Mouse (Mus musculus) spleen, postnatal 4 days (tissue): Measurements from ENCODE around the gene Jph3.

Experiments used
- DNase-seq, 2 experiments: peaks; one replicate each; pipeline ENCODE4 v3.0.0; 2022; ENCODE audit warnings: low spot score in 2 of 2

Gene Jph3

DNA sequence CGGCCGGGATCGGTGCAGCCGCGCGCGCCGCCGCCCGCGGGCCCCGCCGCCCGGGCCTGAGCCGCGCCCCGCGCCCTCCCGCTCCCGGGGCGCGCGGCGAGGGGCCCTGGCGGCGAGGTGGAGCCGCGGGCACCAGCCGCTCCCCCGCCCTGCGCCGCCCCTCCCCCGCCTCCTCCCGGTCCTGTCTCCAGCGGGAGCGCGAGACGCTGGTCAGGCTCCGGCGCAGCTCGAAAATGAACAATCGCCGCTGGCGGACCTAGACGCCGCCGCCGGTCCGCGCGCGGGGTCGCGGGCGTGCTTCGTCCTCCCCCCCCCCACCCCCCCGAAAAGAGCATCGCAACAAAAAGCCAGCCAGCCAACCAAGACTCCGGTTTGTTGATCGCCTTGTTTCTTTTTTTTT, 747 bp downstream of the Jph3 start:
- no peak for DNase-seq

DNA sequence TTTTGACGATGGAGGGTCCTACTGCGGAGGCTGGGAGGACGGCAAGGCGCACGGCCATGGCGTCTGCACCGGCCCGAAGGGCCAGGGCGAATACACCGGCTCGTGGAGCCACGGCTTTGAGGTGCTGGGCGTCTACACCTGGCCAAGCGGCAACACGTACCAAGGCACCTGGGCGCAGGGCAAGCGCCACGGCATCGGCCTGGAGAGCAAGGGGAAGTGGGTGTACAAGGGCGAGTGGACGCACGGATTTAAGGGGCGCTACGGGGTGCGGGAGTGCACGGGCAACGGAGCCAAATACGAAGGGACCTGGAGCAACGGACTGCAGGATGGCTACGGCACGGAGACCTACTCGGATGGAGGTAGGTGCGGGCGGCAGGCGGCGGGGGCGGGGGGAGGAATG, 1.2 kb downstream of the Jph3 start:
- no peak for DNase-seq

DNA sequence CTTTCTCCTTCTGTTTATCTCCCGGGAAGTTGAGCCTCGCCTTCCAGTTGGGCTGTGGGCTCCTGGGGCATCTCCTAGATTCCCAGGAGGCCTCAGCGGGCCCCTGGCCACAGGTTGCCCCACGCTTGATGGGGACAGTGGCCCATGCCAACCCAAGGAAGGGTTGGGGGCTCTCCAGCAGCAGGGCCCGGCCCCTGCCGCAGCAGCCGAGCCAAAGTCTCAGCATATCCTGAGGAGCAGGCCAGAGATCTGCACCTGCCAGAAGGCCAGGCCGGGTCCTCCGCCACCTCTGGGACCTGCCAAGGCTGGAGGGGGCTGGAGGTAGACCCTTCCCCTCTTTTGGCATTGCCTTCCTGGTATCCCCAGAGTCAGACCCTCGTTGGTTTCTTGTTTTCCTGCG, 1.6 kb downstream of the Jph3 start:
- DNase-seq: no peak

DNA sequence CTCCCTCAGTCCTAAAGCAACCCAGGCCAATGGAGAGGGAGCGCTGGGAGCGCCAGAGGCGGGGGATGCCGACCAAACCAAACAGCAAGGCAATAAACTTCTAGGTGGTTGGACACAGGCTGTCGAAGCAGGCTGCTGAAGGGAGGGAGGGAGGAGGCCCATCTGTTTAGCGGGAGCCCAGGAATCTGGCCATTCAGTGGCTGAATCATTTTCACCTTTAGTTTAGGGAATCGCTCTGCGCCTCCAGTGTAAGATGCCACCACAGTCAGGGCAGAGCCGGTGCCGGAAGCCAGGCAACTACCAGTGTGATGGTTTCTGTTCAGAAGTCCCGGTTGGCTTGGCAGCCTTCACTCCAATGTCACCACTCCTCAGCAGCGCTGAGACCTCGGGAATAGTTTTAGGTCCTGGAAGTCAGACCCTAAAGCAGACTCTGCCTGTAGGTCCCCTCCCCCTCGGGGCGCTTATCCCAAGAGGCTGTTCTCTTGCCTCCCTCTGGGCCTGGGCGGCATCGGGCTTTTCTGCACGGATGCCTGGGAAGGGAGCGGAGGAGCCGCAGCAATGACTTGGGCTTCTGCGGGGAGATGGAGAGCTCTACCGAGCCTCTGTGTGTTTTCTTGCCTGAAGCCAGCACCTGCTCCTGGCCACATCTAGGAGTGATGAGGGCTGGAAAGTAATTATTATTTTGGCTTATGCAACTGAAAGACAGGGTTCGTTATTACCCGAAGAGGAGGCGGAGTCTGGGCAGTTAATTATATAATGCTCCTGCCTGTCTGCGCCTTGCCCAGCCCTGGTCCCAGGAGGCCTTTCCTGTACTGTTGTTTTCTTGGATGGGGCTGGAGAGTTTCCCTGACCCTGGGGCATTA, 2.3 kb downstream of the Jph3 start:
- no peak for DNase-seq

DNA sequence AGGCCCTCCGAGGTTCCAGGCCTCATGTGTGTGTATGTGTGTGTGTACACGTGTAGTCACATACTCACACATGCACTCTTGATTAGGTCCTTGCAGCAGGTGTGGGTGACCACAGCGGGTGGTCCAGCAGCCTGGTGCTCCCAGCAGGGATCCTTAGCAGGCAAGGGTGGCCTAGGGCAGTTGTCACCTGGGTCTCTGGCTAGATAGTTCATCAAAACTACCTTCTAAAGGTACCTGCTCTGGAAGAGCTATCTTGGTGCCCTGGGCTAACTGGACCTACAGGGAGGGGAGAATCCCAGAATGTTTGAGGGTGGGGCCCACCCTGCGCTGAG, 2.9 kb downstream of the Jph3 start:
- DNase-seq: no peak

DNA sequence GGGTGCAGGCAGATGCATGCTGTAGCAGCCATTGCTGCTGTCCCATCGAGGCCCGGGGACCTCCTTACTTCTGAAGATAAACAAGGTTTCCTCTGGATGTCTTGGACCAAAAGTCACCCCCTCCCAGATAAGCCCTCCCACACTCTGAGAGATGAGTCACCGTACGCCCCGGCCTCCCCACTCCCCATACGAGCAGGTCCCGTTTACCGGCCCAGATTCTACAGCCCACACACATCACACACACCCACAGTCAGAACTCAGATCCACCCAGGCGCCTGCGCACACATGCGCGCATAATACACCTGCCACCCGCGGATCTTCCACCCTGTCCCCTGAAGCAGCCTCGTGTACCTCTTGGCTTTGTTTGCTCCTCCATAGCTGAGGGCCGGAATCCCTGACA, 4.8 kb downstream of the Jph3 start:
- no peak for DNase-seq

DNA sequence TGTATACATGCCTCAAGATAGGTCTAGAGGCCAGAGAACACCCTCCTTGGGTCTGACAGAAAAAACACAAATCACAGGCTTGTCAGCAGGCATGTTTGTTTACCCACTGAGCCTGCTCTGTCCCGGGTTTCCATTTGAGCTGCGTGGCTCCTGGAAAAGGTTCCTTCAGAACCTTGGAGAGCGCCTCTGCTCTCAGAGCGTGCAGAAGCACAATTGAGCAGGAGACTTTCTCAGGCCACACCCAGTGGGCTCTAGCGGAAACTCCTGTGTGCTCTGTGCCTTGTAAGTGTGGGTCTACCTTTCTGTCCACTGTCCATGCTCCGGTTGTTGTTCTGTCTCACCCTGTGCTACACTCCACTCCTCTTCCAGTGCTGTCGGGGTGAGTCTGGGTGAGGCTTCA, 6.8 kb downstream of the Jph3 start:
- no peak for DNase-seq

DNA sequence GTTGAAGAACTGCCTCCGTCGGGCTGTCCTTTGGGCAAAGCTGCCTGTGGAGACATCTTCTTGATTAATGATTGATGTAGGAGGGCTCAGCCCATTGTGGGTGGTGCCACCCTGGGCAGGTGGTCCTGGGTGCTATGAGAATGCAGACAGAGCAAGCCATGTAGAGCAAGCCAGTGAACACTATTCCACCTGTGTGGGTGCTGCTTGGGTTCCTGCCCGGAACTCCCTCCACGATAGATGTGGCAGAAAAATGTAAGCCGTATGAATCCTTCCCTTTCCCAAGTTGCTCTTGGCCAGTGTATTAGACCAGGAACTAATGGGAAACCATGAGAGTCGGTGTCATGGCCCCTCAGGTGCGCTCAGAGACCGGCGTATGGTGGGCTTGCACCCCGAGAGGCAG, 11.3 kb downstream of the Jph3 start:
- DNase-seq: no peak

DNA sequence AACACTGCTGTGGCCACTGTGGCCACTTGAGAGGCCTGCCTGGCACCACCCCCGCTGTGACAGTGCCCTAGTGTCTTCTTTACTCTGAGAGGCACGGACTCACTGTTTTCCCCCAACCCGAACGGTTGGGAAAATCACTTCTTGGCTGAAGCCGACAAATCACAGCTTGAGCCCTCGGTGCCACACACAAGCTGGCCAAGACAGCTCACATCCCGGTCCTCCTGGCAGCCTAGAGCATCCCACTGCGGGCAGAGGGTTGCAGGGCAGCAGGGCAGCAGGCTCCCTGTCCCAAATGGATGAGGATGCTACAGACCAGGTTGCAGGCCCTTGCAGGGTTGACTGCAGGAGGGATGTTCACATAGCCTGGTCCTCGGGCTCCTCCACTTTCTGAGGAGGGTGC, 20.1 kb downstream of the Jph3 start:
- no peak for DNase-seq

DNA sequence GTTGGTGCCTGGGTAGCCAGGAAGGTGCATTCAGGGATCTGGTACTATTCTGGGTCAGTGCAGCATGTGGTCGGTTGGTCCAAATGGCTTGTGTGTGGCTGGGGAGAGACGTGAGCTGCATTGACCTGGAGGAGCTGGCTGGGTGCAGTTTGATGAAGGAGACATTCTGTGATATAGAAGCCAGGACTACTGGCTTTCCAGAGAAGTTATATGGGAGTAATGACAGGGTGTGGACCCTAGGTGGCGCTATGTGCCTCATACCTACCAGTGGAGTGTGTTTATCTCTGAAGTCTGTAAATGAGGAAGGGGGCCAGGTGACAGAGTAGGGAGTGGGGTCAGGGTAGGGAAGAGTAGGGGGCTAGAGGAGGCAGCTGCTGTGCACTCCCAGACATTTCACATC, 21.1 kb downstream of the Jph3 start:
- no peak for DNase-seq

DNA sequence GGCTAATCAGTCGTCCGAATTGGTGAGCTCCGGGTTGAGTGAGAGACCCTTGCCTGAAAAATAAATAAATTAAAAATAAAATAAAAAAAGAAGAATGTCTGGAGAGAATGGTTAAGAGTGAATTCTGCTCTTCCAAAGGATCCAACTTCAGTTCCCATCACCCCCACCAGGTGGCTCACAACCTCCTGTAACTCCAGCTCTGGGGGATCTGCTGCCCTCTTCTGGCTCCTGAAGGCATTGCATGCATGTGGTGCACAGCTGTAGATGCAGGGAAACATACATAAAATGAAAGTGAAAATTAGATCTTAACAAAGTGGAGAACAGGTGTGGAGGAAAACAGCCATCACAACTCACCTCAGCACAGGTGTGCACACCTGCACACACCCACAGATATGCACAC, 22.0 kb downstream of the Jph3 start:
- DNase-seq: peak; percentile 79 to 90

DNA sequence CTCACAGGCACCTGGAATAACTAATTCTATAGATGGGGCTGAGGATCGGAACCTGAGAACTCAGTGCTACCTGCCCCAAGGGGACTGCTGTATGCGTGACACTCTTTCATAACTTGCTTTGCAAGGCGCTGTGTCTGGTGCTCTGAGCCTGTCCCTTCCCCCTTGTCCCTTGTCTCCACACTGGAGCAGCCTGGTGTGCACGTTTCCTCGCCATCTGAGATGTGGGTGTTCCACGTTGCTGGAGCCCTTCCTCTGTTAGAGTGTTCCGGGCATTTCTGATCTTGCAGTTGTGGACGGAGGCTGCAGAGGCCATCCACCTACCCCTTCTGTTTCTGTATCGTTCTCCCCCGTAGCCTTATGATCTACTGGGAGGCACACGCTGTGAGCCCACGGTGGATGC, 29.0 kb downstream of the Jph3 start:
- DNase-seq: no peak

DNA sequence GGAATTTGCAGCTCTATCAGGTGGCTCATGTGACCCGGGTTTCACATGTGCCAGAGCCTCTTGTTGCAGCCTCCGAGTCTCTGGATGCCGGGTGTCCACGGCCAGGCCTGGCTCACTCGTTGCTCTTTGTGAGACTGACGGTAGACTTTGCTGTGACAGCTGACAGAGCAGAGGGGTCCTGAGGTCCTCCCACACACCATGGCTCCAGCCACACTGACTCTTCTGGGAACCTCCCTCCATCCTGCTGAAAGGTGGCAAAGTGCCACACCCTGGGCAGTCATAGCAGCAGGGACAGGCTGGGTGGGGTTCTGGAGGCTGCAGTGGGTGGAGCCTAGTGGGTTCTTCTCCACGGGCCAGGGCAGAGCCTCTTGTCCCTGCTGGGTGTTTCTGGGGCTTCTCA, 31.1 kb downstream of the Jph3 start:
- DNase-seq: no peak

DNA sequence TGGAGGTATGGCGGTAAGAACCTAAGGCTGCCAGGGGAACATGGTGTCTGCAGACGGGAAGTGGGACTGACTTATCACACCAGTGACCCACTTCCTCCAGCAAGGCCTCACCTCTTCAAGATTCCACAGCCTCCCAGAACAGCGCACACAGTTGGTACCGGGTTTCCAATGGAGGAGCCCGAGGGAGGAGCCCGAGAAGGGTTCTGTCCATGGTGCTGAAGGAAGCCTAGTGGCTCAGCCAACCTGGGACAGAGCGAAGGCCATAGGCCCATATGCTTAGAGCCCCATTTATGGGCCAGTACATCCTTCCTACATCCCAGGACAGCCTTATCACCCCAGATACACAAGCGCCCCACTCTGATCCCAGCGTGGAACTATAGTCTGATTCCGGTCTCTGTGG, 32.1 kb downstream of the Jph3 start:
- DNase-seq: no peak

DNA sequence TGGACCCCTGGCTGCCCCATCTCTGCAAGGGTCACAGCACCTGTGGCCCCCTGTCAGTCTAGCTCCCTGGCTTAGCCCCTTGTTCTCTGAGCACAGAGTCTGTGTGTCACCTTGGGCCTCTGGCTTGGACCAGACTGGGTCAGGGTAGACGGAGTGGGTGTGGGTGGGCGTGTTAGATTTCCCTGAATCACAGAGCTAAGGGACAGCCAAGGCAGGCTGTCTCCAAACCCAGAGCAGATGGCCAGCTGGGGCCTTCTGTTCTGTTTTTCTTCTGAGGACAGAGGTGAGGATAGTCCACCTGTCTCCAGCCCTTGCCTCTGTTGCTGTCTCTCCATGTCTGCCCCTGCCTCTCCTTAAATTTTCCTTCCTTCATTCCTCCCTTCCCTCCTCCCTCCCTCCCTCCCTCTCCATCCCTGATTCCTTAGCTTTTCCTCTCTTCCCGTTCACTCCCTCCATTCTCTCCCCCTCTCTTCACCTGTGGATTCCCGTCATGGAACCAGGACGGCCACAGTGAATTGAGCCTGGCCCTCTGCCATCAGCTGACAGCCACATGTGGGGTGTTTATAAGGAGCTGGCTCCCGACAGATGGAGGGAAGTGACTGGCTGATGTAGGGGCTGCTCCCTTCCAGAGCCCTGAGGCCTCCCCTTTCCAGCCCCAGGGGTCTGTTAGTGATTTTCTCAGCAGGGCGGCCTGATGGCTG, 33.7 kb downstream of the Jph3 start:
- no peak for DNase-seq

DNA sequence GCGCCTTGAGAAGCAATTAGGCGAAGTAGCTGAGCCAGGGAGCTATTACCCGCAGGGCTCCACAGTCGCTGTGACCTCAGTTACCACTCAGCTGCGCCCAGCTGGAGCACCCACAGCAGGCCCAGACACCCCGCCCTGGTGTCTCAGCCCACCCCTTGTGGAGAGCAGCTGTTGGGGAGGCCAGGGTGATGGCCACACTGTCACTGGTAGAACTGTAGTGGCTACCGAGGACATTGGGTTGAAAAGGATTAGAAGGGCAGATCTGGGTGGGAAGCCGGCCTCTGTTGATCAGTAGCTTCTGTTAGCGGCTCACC, 34.2 kb downstream of the Jph3 start:
- no peak for DNase-seq

DNA sequence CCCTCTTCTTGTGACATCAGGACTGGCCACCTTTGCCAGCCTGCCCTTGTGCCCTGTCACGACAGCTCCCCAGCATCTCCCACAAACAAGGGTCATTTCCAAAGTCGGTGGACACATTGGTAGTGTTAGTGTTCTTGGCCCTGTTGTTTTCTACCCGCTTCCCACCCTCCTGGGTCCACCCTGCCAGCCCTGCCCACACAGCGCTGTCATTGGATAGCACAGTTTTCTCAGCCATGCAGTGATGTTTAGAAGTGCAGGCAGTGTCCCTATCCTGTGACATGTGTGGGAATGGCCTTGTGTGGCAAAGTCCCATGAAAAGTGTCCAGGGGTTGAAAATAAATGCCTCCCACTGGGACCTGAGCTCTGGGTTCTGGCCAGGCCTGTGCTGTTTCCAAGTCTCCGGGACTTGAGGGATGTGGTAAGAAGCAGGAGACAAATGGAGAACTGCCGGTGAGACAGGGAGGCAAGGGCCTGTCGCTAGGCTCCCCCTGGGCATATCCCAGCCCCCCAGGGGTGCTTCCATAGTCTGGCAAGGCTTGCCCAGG, 36.2 kb downstream of the Jph3 start:
- DNase-seq: no peak

DNA sequence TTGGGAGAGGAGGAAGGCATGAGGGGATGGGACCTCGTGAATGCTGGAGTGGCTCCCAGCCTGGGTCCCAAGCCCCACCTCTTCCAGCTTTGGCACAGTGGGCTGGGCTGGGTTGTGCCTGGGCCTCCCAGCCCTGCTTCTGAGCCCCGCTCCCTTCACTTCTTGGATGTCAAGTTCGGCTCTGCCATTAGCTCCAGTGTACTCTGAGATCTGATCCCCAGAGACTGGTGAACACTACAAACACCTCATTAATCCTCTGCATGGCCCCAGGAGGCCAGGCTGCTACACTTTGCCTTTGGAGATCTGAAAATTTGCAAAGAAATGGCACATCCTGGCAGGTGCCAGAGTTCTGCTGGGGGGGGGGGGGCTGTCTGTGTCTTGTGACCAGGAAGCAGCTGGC, 39.7 kb downstream of the Jph3 start:
- no peak for DNase-seq

DNA sequence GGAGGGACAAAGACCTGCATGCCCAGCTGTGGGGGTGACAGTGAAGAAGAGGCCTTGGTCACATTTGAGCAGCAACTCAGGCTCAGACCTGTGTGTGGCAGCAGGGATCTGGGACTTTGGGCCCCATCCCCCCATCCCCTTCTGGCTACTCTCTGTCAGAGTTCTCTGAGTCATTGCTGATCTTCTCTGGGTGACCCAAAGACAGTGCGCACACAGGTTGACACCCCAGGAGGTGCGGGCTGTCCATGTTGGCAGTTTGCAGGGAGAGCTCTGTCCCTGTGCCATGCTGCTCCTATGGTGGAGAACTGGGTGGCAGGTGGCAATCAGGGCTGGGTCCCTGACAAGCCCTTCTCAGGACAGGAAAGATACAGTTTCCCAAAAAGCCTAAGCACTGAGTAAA, 40.2 kb downstream of the Jph3 start:
- no peak for DNase-seq

DNA sequence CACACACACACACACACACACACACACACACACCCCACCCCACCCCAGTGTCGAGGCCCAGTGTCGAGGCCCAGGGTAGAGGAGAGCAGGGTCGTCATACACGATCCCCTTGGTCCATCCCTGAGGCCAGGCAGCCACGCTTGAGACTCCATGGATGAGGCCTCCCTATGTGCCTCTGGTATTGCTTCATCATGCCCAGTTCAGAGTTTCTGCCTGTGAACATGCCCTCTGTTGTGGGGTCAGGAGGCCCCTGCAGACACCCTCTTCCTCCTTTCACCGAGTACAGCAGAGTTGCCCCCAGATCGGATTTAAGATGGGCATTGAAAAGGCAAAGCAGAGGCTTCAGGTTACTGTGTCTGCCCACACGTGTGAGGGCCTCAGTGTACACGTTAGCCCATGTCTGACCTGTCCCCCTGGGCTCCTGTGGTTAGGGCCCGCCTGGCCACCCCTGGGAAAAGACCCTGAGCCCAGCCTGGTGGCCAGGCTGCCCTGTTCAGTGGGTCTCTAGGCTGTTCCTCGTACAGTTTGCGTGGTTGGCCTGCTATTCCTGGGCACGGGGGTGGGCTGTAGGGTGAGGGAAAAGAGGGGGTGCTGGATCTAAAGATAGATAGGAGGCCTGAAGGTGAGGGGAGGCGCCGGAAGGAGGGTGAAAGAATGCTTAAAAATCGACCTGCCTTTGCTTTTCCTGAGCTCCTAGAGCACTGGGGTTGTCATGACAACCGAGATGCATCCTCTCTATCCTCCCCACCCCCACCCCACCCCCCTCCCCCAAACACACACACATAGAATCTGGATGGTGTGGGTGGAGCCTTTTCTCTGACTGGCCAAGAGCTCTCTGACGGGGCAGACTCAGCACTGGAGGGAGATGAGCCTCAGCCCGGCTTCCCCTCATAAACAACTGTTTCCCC, 41.7 kb downstream of the Jph3 start:
- DNase-seq: no peak

DNA sequence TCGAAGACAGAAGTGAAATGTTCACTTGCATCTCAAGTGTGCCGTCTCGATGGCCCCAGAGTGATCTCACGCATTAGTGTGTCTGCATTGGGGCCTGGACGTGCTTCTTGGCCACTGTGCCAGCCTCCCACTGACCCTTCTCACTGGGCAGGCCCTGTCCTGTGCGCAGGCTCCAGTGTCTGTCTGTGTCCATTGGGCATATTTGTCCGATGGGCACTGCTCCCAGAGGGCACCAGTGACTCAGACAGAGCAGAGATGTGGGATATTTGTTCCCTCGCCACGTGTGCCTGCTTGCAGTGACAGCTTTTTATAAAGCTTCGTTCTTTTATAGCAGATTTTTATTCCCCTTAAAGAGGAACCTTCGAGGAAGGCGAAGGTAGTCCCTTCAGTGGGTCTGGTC, 44.5 kb downstream of the Jph3 start:
- no peak for DNase-seq

DNA sequence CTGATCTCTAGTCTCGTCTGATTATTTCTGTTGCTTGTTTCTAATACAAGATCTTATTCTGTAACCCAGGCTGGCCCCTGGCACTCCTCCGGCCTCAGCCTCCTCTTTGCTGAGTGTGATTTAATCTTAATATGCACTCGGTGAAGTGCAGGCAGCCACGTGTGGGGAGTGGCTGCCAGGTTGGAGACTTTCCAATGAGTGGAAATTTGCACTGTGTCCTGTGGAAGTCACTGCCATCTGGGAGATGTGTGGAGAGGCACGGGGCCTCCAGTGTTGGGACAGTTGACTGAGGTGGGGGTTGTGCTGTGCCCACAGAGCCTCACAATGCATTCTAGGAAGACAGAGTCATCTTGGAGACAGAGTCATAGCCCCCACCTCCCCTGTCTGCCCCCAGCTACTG, 53.1 kb downstream of the Jph3 start:
- no peak for DNase-seq

DNA sequence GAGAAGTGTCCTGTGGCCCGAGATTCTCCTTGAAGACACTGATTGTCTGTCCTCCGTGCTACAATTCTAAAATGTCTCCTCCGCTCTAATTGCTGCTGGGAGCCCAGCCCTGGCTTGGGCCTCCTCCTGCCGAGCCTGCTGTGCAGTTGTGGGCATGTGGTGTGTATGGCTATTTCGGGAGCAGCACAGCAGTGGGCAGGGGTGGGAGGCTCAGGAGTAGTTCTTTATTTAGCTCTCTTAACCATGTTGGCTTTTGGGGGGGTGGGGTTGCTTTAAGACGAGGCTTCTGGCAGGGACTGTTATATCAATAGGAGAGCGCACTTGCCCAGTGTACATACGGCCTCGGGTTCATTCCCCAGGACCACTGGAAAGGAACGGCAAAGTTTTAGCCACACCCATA, 57.1 kb downstream of the Jph3 start:
- DNase-seq: no peak
